Mouse (Mus musculus): ENCODE measurements around the gene Wasf2.
A peak's percentile ranks its signal among the peaks of the same experiment; 100 is the strongest.

Gene Wasf2

DNA sequence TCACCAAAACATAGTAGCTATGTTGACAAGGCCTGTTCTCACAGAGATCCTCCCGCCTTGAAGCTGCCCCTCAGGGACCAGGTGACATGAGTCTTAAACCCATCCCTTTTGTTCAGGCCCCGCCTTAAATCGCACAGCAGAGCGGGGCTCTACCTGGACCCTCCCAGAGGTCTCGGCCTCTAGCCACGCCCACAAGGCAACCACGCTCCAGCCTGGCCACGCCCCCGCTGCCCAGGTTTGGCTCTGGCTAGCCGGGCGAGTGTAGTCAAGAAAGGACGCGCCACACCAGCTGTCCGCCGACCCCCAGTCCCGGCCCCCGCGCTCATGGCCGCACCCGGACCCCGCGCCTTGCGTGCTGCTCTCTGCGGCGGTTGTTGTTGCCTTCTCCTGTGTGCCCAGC is 90.4 kb downstream of the Wasf2 start:
- no peak for TF ChIP-seq NANOG (IDR thresholded peaks at IDR 0.05; ENCODE audit: borderline replicate concordance, low read length)
- TF ChIP-seq CTCF (conservative IDR thresholded peaks at IDR 0.05; ENCODE audit: low read length): no peak
- no peak for TF ChIP-seq POU5F1 (IDR thresholded peaks at IDR 0.05; ENCODE audit: borderline replicate concordance, low read length)
- H3K4me3 ChIP-seq (replicated peaks; ENCODE audit: low read length): peak overlapping the region; percentile 73
- H3K27me3 ChIP-seq (ENCODE audit: insufficient read depth, low read length): peaks cover 42% of the 10 kb centered on the region
- no peaks in the 10 kb centered on the region for H3K36me3 ChIP-seq (ENCODE audit: insufficient read depth, low read length)
- H3K4me1 ChIP-seq (replicated peaks; ENCODE audit: low read depth, low read length): peaks cover 52% of the 10 kb centered on the region
- H3K9me3 ChIP-seq (ENCODE audit: low read length): no peaks in the 10 kb centered on the region

- peaks cover 62% of the 10 kb centered on the region for H3K4me1 ChIP-seq (replicated peaks; ENCODE audit: low read depth, low read length)
- TF ChIP-seq NANOG (IDR thresholded peaks at IDR 0.05; ENCODE audit: borderline replicate concordance, low read length): no peak
- no peak for TF ChIP-seq POU5F1 (IDR thresholded peaks at IDR 0.05; ENCODE audit: borderline replicate concordance, low read length)
- no peak for TF ChIP-seq CTCF (conservative IDR thresholded peaks at IDR 0.05; ENCODE audit: low read length)
- no peaks in the 10 kb centered on the region for H3K36me3 ChIP-seq (ENCODE audit: insufficient read depth, low read length)
- H3K9me3 ChIP-seq (ENCODE audit: low read length): no peaks in the 10 kb centered on the region
- peaks cover 36% of the 10 kb centered on the region for H3K27me3 ChIP-seq (ENCODE audit: insufficient read depth, low read length)
- peak overlapping the region; percentile 73; the same call in 1 of the 2 replicates for H3K4me3 ChIP-seq (replicated peaks; ENCODE audit: low read length)
Measured at GRCm38 (mm10) chr4:133221701-133222100, 91.4 kb downstream of the Wasf2 start.

DNA sequence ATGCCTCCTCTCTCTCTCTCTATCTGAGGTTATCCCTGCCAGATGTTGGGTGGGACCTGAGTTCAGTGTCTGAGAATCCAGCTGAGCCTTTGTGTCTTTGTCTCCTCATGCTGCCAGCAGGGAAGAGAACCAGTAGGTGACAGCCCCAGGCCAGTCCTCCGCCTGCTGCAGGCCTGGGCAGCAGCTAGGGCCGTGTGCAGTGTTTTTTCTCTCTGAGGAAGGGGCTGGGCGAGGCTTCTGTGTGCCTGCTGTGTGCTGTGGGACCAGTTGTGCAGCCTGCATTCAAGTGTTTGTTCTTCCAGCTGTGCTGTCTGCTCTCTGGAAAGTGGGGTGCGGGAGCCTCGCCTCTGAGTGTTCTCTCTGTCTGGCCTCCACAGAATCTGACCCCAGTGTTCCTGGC is 93.6 kb downstream of the Wasf2 start:
- Histone ChIP-seq H3K4me1 (replicated peaks; ENCODE audit: low read depth, low read length) (peaks cover 72% of the 10 kb centered on the region), H3K36me3 (ENCODE audit: insufficient read depth, low read length) (no peaks in the 10 kb centered on the region), H3K27me3 (ENCODE audit: insufficient read depth, low read length) (peaks cover 33% of the 10 kb centered on the region), H3K4me3 (replicated peaks; ENCODE audit: low read length) (0 out of 2 replicates have a peak overlapping the region, but pooled peaks have one; percentile 13), H3K9me3 (ENCODE audit: low read length) (no peaks in the 10 kb centered on the region)
- TF ChIP-seq NANOG (IDR thresholded peaks at IDR 0.05; ENCODE audit: borderline replicate concordance, low read length) (no peak), POU5F1 (IDR thresholded peaks at IDR 0.05; ENCODE audit: borderline replicate concordance, low read length) (no peak), CTCF (conservative IDR thresholded peaks at IDR 0.05; ENCODE audit: low read length) (no peak)

GRCm38 (mm10) chr4:133226073-133226472 is 95.8 kb downstream of the Wasf2 start:
- no peaks in the 10 kb centered on the region for H3K36me3 ChIP-seq (ENCODE audit: insufficient read depth, low read length)
- H3K27me3 ChIP-seq (ENCODE audit: insufficient read depth, low read length): peaks cover 20% of the 10 kb centered on the region
- peaks cover 82% of the 10 kb centered on the region for H3K4me1 ChIP-seq (replicated peaks; ENCODE audit: low read depth, low read length)
- peak overlapping the region; percentile 59 for H3K4me3 ChIP-seq (replicated peaks; ENCODE audit: low read length)
- H3K9me3 ChIP-seq (ENCODE audit: low read length): no peaks in the 10 kb centered on the region
- TF ChIP-seq CTCF (conservative IDR thresholded peaks at IDR 0.05; ENCODE audit: low read length) (no peak), NANOG (IDR thresholded peaks at IDR 0.05; ENCODE audit: borderline replicate concordance, low read length) (no peak), POU5F1 (IDR thresholded peaks at IDR 0.05; ENCODE audit: borderline replicate concordance, low read length) (no peak)

- Histone ChIP-seq H3K9me3 (ENCODE audit: low read length) (no peaks in the 10 kb centered on the region), H3K36me3 (ENCODE audit: insufficient read depth, low read length) (no peaks in the 10 kb centered on the region), H3K4me3 (replicated peaks; ENCODE audit: low read length) (no peak overlapping the region), H3K27me3 (ENCODE audit: insufficient read depth, low read length) (peaks cover 8% of the 10 kb centered on the region), H3K4me1 (replicated peaks; ENCODE audit: low read depth, low read length) (peaks cover 67% of the 10 kb centered on the region)
- TF ChIP-seq CTCF (conservative IDR thresholded peaks at IDR 0.05; ENCODE audit: low read length) (no peak), POU5F1 (IDR thresholded peaks at IDR 0.05; ENCODE audit: borderline replicate concordance, low read length) (no peak), NANOG (IDR thresholded peaks at IDR 0.05; ENCODE audit: borderline replicate concordance, low read length) (no peak)
Measured at GRCm38 (mm10) chr4:133227636-133228035, 97.3 kb downstream of the Wasf2 start.

DNA sequence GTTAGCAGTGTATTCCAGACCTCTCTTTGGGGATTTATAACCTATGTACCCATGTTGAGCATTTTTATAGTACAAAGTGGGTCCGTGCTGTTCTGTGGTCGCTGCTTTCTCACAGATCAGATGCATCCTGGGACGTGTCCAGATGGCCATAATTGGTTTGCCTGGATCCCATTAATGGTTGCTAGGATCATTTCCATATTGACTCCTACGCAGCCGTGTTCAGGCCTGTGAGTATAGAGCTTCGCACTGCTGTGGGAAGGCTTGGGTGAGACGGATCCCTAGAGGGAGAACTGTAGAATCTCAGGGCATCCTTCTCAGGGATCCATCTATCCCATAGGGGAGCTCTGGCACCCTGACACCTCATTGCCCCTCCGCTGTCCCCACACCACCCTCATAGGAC is 99.3 kb downstream of the Wasf2 start:
- peaks cover 50% of the 10 kb centered on the region for H3K4me1 ChIP-seq (replicated peaks; ENCODE audit: low read depth, low read length)
- peak overlapping the region; percentile 45; the same call in 1 of the 2 replicates for H3K4me3 ChIP-seq (replicated peaks; ENCODE audit: low read length)
- H3K27me3 ChIP-seq (ENCODE audit: insufficient read depth, low read length): peaks cover 5% of the 10 kb centered on the region; the same call in 1 of the 2 replicates
- no peaks in the 10 kb centered on the region for H3K36me3 ChIP-seq (ENCODE audit: insufficient read depth, low read length)
- TF ChIP-seq NANOG (IDR thresholded peaks at IDR 0.05; ENCODE audit: borderline replicate concordance, low read length) (no peak), CTCF (conservative IDR thresholded peaks at IDR 0.05; ENCODE audit: low read length) (no peak), POU5F1 (IDR thresholded peaks at IDR 0.05; ENCODE audit: borderline replicate concordance, low read length) (no peak)
- H3K9me3 ChIP-seq (ENCODE audit: low read length): no peaks in the 10 kb centered on the region

GRCm38 (mm10) chr4:133233285-133233976 is 103.1 kb downstream of the Wasf2 start:
- H3K27me3 ChIP-seq (ENCODE audit: insufficient read depth, low read length): peaks cover 13% of the 10 kb centered on the region
- peaks cover 25% of the 10 kb centered on the region for H3K4me1 ChIP-seq (replicated peaks; ENCODE audit: low read depth, low read length)
- H3K9me3 ChIP-seq (ENCODE audit: low read length): no peaks in the 10 kb centered on the region
- H3K36me3 ChIP-seq (ENCODE audit: insufficient read depth, low read length): no peaks in the 10 kb centered on the region
- TF ChIP-seq CTCF (conservative IDR thresholded peaks at IDR 0.05; ENCODE audit: low read length) (peak; percentile 44), NANOG (IDR thresholded peaks at IDR 0.05; ENCODE audit: borderline replicate concordance, low read length) (no peak), POU5F1 (IDR thresholded peaks at IDR 0.05; ENCODE audit: borderline replicate concordance, low read length) (no peak)
- H3K4me3 ChIP-seq (replicated peaks; ENCODE audit: low read length): no peak overlapping the region

GRCm38 (mm10) chr4:133234771-133235170 is 104.5 kb downstream of the Wasf2 start:
- TF ChIP-seq POU5F1 (IDR thresholded peaks at IDR 0.05; ENCODE audit: borderline replicate concordance, low read length): no peak
- no peak for TF ChIP-seq CTCF (conservative IDR thresholded peaks at IDR 0.05; ENCODE audit: low read length)
- no peak for TF ChIP-seq NANOG (IDR thresholded peaks at IDR 0.05; ENCODE audit: borderline replicate concordance, low read length)
- Histone ChIP-seq H3K36me3 (ENCODE audit: insufficient read depth, low read length) (no peaks in the 10 kb centered on the region), H3K4me3 (replicated peaks; ENCODE audit: low read length) (no peak overlapping the region), H3K9me3 (ENCODE audit: low read length) (no peaks in the 10 kb centered on the region), H3K4me1 (replicated peaks; ENCODE audit: low read depth, low read length) (peaks cover 14% of the 10 kb centered on the region), H3K27me3 (ENCODE audit: insufficient read depth, low read length) (peaks cover 16% of the 10 kb centered on the region)

Measured in E14TG2a.4 (cell line).